Mouse (Mus musculus) liver, embryonic 14.5 days (tissue): ENCODE data around the gene Tubb5. TPM values are rescaled to one million over a fixed set of nuclear protein-coding genes. Genes with fewer than 3 reads are reported as not detected.

Source experiments
- ATAC-seq: fragments of 200-750 bp; cut with Nextera tagmentation; 2 replicates; pipeline ENCODE4 v1.8.0; 2017; ENCODE audit warnings: moderate number of reproducible peaks, mild to moderate bottlenecking, moderate library complexity; ENCODE audit not compliant: insufficient read depth
- DNase-seq, 3 experiments: peaks; one replicate each; pipeline ENCODE4 v3.0.0-alpha.2; 2012 to 2013; ENCODE audit warnings: low read depth in 3 of 3, low spot score in 3 of 3
- H3K27ac ChIP-seq: fragments of 300-500 bp; sonication (generic); 2 replicates; pipeline ENCODE4 v1.5.1; 2014; ENCODE audit warnings: moderate library complexity, mild to moderate bottlenecking, control low read depth, inconsistent platforms
- H3K27me3 ChIP-seq: fragments of 300-500 bp; sonication (generic); 2 replicates; pipeline ENCODE4 v1.6.1; 2014; ENCODE audit warnings: mild to moderate bottlenecking, low read length, moderate library complexity; ENCODE audit not compliant: control insufficient read depth, insufficient read depth
- H3K36me3 ChIP-seq: fragments of 300-500 bp; sonication (generic); replicated peaks from 2 replicates; pipeline ENCODE4 v1.6.1; 2014; ENCODE audit warnings: low read depth; ENCODE audit not compliant: control insufficient read depth, insufficient read depth
- H3K4me1 ChIP-seq, 2 experiments: fragments of 200-500 bp in 1 of 2; fragments of 300-500 bp in 1 of 2; sonication (generic) in 1 of 2; replicated peaks; 2 replicates each; pipeline ENCODE4 v1.6.1; 2012 to 2014; ENCODE audit warnings: antibody characterized with exemption in 1 of 2, inconsistent platforms in 1 of 2, low read length in 1 of 2; ENCODE audit not compliant: control insufficient read depth in 2 of 2, insufficient read depth in 2 of 2
- H3K4me2 ChIP-seq: fragments of 300-500 bp; sonication (generic); 2 replicates; pipeline ENCODE4 v1.6.1; 2014; ENCODE audit warnings: low read depth, mild to moderate bottlenecking, control low read depth, moderate library complexity
- H3K4me3 ChIP-seq, 2 experiments: fragments of 200-500 bp in 1 of 2; fragments of 300-500 bp in 1 of 2; sonication (generic) in 1 of 2; 2 replicates each; pipeline ENCODE4 v1.5.1; 2012 to 2014; ENCODE audit warnings: low read depth in 2 of 2, low read length in 2 of 2, mild to moderate bottlenecking in 2 of 2, control low read depth in 1 of 2, inconsistent platforms in 1 of 2, moderate library complexity in 1 of 2; ENCODE audit not compliant: insufficient read depth in 1 of 2
- H3K9ac ChIP-seq: fragments of 300-500 bp; sonication (generic); replicated peaks from 2 replicates; pipeline ENCODE4 v1.6.1; 2014; ENCODE audit warnings: mild to moderate bottlenecking, control low read depth, moderate library complexity
- H3K9me3 ChIP-seq: fragments of 300-500 bp; sonication (generic); 2 replicates; pipeline ENCODE4 v1.6.1; 2016; ENCODE audit warnings: low read length, mixed read lengths; ENCODE audit not compliant: control insufficient read depth
- CTCF ChIP-seq: IDR thresholded peaks from 2 replicates; pipeline ENCODE4 v1.5.1; 2016; ENCODE audit warnings: antibody characterized with exemption, low read depth, control low read depth
- EP300 ChIP-seq: IDR thresholded peaks from 2 replicates; pipeline ENCODE4 v1.6.1; 2016; ENCODE audit warnings: antibody characterized with exemption, low read depth
- WGBS: fragments of 180-500 bp; shearing (Covaris S2); extraction: QIAGEN DNeasy Blood & Tissue Kit; methylation state at CpG from one replicate; pipeline ENCODE4 v1.1.7; 2014; ENCODE audit not compliant: insufficient replicate concordance; 5-methylcytosine and 5-hydroxymethylcytosine counted together
- polyA plus RNA-seq, 2 experiments: library from polyadenylated mRNA; depleted of rRNA in 1 of 2; stranded (reverse) in 1 of 2; unstranded in 1 of 2; fragments of >200 nt; fragmentation: Nextera tagmentation in 1 of 2; extraction: Ambion mirVana in 1 of 2; gene quantifications; 2 replicates each; pipeline versions ENCODE4 v1.2.1 to v1.2.3; 2012 to 2014

The Tubb5 gene
- polyA plus RNA-seq (2012; rRNA removed) (460 and 467 TPM in 2 replicates), polyA plus RNA-seq (2014; fragmentation: Nextera tagmentation; extraction: Ambion mirVana) (330 and 363 TPM in 2 replicates)

GRCm38 (mm10) chr17:35838122-35838544 lies at the start of gene Tubb5:
TSS of gene Tubb5 (minus strand) at chr17:35838306.
- peak within 1 kb of the TSS; percentile 96 for H3K4me2 ChIP-seq
- H3K4me1 ChIP-seq = peaks cover 44 to 46% of the 10 kb centered on the region in 2 experiments
- WGBS = under 1% methylated on average over 29 of the region's 29 CpGs

GRCm38 (mm10) chr17:35887725-35888124 lies 49.6 kb upstream of the Tubb5 start:
- WGBS = 78% methylated on average over 16 of the region's 17 CpGs
- no peaks in the 10 kb centered on the region for H3K9me3 ChIP-seq
- H3K4me2 ChIP-seq = no peak overlapping the region
- no peak overlapping the region for H3K9ac ChIP-seq
- no peaks in the 10 kb centered on the region for H3K4me1 ChIP-seq
- peaks cover 85% of the 10 kb centered on the region for H3K36me3 ChIP-seq
- no peak for TF ChIP-seq CTCF
- TF ChIP-seq EP300 = no peak
- DNase-seq (no peak), ATAC-seq (no peak)
- H3K27ac ChIP-seq = no peak overlapping the region
- H3K4me3 ChIP-seq = no peak overlapping the region
- H3K27me3 ChIP-seq = no peaks in the 10 kb centered on the region

More at GRCm38 (mm10) chr17:35838122-35838544, at the start of gene Tubb5:
- Histone ChIP-seq H3K36me3 (peaks cover 37% of the 10 kb centered on the region), H3K4me3 (peak within 1 kb of the TSS; percentile 96 to 98), H3K9me3 (no peaks in the 10 kb centered on the region), H3K27ac (peak within 1 kb of the TSS; percentile 96), H3K9ac (peak within 1 kb of the TSS; percentile 100), H3K27me3 (no peaks in the 10 kb centered on the region)
- TF ChIP-seq EP300 (peak; percentile 38), CTCF (no peak)
- peak; percentile 94 to 96 (median 95) for DNase-seq
- ATAC-seq = peak; percentile 60

GRCm38 (mm10) chr17:35883777-35884176 lies 45.7 kb upstream of the Tubb5 start:
- H3K4me1 ChIP-seq = peaks cover 4 to 7% of the 10 kb centered on the region in 2 experiments; a peak in 2 of 4 replicates
- no peak overlapping the region for H3K9ac ChIP-seq
- no peaks in the 10 kb centered on the region for H3K9me3 ChIP-seq
- no peaks in the 10 kb centered on the region for H3K27me3 ChIP-seq
- H3K27ac ChIP-seq = no peak overlapping the region
- DNase-seq (no peak), ATAC-seq (no peak)
- H3K4me2 ChIP-seq = no peak overlapping the region
- 89% methylated on average over 14 of the region's 14 CpGs for WGBS
- H3K4me3 ChIP-seq = no peak overlapping the region
- TF ChIP-seq CTCF (no peak), EP300 (no peak)
- peaks cover 53% of the 10 kb centered on the region for H3K36me3 ChIP-seq

- 90% methylated on average over 17 of the region's 17 CpGs for WGBS
- Histone ChIP-seq H3K27ac (no peak overlapping the region), H3K9ac (no peak overlapping the region), H3K27me3 (no peaks in the 10 kb centered on the region), H3K4me2 (no peak overlapping the region), H3K4me1 (peaks cover 4 to 7% of the 10 kb centered on the region in 2 experiments; a peak in 2 of 4 replicates), H3K9me3 (no peaks in the 10 kb centered on the region), H3K36me3 (peaks cover 45% of the 10 kb centered on the region), H3K4me3 (no peak overlapping the region)
- DNase-seq = no peak
- TF ChIP-seq CTCF (no peak), EP300 (no peak)
- ATAC-seq = no peak
Observed at GRCm38 (mm10) chr17:35882924-35883323, 44.8 kb upstream of the Tubb5 start.

- peak within 1 kb of the TSS; percentile 79 for H3K4me2 ChIP-seq
- peaks cover 18% of the 10 kb centered on the region for H3K36me3 ChIP-seq
- peak within 1 kb of the TSS; percentile 79 for H3K9ac ChIP-seq
- H3K27ac ChIP-seq = peak within 1 kb of the TSS; percentile 40; the same call in 1 of the 2 replicates
- no peaks in the 10 kb centered on the region for H3K27me3 ChIP-seq
- no peaks in the 10 kb centered on the region for H3K9me3 ChIP-seq
- TF ChIP-seq CTCF (peak; percentile 94), EP300 (peak; percentile 39; the same call in 1 of the 2 replicates)
- peaks cover 4 to 8% of the 10 kb centered on the region in 2 experiments; a peak in 2 of 4 replicates for H3K4me1 ChIP-seq
- H3K4me3 ChIP-seq = peak within 1 kb of the TSS; percentile 65 to 91
- ATAC-seq = peak; percentile 91
- peak; percentile 88 to 91 (median 89) for DNase-seq
- WGBS = 5% methylated on average over 66 of the region's 66 CpGs
Observed at GRCm38 (mm10) chr17:35879245-35880057, 41.3 kb upstream of the Tubb5 start, which contains the start of gene Dhx16. TSS of gene Dhx16 (plus strand) at chr17:35879819.
